Mouse (Mus musculus) right cerebral cortex, postnatal 14 days (tissue): ENCODE data around the gene Gabpb2.
"Not testable (repeated sequence)": the region's sequence is repeated elsewhere in the genome, so short reads cannot be mapped to it uniquely, and the experiment has no call there.

Experiments
- DNase-seq: peaks from one replicate; pipeline ENCODE4 v3.0.0; 2022

Gabpb2 gene

DNA sequence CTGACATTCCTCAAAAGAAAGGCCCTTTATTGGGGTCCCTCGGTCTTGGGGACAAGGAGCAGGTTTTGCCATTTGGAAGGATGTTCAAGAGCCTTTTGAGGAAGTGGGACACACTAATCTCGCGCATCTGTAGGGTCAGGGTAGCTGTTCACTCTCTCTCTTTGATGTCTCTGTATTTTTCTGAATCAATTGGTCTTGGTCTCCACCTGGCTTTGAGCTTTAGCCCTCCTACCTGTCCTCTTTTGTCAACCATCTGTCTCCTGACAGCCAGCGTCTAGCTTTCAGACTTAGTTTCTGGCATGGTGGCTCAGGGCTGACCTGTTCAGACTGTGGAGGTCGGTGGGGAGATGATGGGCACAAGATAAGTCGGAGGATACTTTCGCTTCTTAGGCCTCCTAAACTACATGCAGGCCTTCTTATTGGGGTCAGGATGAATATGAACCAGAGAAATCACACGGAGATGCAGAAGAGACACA is 58.2 kb downstream of the Gabpb2 start:
- no peak for DNase-seq

DNA sequence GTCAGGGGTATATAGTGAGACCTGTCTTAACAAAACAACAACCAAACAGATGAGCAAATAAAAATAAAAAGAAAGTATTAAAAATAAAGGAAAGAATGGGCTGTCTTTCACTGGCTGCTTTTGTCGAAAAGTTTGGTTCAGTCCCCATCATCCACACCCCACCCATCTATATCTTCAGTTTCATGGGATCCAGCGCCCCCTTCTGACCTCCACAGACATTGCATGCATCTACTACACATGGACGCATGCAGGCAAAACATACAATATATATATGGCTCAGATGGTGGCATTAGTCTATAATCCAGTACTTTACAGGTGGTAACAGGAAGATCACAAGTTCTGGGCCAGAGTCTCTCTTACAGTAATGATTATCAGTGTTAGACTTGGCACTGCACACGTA is 63.8 kb downstream of the Gabpb2 start:
- DNase-seq = no peak

DNA sequence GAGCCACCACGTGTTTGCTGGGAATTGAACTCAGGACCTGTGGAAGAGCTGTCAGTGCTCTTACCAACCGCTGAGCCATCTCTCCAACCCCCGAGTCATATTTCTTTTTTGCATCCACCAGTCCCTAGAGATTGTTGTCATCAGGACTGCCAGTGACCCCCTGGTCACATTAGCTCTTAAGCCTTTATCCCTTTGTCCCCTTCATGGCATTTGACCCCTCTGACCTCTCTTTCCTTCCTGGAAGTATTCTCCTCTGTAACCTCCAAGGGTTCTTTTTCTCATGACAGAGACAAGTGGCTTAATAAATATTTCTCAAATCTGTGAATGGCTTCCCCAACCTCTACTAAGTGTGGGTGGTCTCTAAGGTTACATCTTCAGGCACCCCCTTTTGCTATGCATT is 69.8 kb downstream of the Gabpb2 start:
- DNase-seq = no peak

DNA sequence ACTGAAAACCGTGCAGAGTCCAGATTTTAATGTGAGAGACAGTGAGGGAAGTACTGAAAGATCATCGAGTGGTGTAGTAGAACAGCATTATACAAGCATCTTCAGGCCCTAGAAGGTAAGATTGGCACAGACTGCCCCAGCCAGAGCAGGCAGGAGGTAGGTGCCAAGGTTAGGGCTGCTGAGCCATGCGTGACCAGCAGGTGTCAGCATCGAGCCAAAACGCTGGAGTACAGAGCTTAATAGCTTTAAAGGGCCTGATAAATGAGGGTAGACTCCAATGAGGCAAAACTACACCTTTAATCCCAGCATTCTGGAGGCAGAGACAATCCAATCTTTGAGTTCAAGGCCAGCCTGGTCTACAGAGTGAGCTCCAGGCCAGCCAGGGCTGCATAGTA is 75.1 kb downstream of the Gabpb2 start:
- DNase-seq = peak; percentile 76

DNA sequence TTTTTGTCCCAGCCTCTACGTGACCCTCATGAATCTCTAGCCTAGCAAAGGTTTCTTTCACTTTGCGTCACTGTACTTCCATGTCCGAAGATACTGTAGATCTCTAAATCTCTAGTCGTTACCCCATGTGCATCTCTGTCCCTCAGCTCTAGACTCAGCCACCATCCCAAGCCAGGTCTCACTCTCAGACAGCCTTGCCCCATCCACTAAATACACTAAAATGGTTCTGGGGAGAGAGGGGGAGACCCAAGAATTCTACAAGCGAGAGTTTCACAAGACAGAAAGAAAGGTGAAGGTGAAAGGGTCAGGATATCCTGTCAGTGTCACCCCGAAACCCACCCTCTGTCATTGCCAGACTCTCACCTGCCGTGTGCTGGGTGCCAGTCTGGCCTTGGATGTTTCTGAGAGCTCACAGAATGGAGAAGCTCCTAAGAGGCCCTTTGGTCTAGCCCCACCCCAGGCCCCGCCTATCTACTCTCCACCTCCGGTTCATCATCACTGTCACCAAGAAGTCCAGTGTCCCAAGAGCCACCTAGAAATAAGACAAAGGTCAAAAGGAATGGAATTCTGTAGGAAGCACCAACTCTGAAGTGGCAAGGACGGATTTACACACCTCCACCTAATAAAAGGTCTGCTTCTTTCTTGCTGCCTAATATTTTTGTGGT is 75.6 kb downstream of the Gabpb2 start, which contains the start of gene Tnfaip8l2:
Tnfaip8l2 (minus strand) TSS at position 409 of the 665 bp plus-strand sequence.
- no peak for DNase-seq

DNA sequence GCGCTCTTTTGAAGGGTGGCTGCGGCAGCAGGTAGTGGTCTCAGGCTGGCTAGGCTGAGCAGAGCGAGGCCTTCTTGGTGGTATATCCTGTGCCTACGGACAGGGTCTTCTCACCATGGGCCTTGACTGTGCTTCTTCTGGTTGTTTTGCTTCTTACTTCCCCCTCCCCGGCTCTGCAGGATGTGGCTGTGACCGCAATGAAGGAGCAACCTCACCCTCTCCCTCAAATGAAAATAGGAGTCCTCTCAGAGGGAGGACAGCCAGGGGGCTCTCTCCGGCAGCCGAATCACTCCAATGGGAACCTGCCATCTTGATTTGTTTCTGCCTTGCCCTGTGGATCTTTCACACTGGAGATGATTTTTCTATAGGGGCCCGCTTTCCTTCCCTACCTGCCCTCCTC is 76.2 kb downstream of the Gabpb2 start:
- no peak for DNase-seq

DNA sequence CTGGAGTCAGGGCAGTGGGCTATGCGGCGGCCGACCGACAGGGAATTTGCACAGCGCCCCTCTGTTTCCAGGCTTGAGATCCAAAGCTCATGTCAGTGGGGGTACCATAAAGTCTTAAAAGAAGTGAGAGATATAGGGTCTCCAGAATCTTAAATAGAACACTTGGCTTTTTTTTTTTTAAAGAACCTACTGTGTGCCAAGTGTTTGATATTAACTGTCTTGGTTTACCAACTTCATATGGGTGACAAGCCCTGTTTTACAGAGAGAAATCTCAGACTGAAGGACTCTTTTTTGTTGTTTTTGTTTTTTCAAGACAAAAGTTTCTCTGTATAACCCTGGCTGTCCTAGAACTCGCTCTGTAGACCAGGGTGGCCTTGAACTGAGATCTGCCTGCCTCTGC is 76.9 kb downstream of the Gabpb2 start:
- DNase-seq = no peak

DNA sequence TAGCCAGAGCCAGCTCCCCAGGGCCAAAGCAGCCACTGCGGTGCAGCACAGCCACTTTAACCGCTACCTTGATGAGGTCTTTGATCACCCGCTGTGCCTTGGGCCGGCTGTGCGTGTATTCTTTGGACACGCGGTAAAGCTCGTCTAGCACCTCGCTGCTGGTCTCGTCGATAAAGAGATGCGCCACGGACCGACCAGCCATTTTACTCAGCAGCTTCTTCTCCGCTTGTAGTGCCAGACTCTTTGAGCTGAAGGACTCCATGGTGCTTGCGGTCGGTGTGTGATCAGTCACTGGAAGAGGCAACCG is 77.5 kb downstream of the Gabpb2 start:
- no peak for DNase-seq

DNA sequence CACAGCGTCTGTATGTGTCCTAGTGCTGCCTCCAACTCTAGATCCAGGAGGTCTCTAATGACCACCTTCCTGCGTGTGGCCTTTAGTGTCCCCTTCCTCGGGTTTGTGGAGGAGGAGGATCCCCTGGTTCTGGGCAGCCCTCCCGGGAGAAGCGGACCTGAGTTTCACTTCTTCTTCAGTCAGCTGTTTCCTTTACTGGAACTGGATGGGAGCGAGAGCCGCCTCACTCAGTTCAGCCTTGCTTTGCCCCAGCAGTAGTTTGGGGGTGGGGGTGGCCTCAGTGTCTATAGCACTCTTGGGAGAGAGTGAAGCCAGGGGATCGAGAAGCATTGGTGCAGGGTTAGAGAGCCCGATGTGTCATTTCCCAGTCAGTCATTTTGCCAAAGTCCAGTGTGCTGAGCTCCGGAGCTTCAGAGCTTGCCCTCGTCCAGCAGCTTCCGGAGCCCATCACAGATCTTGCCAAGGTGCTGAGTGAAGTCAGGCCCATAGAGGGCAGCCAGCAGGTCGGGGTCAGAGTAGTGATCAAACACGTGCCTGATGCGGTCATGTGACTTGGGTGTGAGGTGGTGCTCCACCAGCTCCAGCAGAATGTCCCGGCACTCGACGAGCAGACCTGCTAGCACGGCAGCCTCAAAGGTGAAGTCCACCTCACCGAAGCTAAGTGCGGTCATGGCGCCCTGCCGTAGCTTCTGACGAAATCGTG is 78.0 kb downstream of the Gabpb2 start:
- no peak for DNase-seq

DNA sequence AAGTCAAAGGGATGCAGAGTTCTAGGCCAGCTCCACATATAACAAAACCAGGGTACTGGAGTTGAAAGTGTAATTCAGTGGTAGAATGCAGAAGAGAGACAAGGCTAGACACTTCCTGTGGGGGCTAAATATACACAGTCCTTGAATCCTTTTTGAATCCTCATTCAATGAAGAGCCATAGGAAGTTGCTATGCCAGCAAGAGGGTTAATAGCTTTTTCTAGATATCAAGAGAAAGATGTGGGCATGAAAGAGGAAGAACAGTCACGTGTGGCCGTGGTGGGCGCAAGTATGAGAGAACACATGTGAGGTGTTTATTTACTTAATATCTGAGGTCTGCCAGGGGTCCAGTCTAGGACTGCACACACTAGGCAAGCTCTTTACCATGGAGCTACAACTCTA is 81.4 kb downstream of the Gabpb2 start:
- no peak for DNase-seq

DNA sequence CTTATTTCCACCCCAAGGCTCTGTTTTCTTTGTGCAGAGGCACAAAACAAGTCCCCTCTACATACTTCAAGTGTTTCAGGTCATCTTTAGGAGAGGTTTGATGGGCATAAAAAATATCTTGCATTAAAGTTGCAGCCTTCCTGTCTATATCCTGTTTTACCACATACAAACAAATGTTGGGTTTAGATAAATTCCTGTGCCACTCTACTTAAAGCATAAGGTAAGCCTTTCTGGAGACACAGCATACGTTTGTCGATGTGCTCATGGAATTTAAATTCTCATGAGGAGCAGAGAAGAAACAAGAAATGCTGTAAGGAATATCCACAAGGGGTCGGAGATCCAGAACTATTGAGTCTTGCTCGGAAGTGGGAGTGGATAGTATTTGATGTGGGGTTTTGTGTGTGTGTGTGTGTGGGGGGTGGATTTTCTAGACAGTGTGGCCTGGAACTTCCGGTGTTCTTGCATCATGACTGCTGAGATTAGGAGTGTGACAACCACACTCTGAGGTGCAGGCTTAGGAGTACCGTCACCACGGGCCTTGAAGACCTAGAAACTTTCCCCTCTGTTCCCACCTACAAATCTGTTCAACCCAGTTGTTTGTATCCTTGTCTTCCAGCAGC is 82.2 kb downstream of the Gabpb2 start:
- DNase-seq = no peak

DNA sequence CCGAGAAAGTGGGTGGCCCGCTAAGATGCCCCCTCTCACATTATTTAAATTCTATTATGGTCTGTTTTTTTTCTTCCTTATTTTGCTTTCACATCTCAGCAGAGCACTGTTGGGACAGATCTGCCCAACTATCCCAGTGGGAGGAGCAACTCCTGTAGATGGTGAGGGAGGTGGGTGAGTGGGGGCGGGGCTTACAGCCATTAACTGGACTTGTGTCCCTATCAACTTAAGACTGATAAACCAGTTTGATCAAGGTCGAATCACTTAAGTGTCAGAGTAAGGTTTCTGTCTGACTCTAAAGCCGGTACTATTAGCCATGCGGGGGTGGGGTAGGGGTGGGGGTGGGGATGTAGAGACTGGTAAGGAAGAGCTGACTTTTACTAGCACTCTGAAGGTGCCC is 82.7 kb downstream of the Gabpb2 start:
- peak; percentile 46 for DNase-seq

DNA sequence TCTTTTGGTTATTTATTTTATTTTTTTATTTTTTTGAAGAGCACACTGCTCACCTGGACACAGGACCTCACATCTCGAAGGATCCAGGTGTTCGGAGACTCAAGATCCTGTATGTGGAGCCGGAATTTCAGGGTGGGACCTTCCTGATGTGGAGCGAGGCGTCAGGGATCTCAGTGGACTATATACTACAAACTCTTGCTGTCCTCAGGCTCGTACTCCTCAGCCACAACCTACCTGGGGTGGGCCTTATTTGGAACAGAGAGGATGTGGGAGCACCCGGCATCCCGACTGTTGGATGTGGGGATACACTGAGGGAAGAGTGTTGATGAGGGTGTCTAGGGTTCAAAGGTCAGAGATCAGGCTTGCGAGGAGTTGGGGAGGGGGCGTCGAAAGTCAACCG is 83.6 kb downstream of the Gabpb2 start:
- not testable (repeated sequence) for DNase-seq

DNA sequence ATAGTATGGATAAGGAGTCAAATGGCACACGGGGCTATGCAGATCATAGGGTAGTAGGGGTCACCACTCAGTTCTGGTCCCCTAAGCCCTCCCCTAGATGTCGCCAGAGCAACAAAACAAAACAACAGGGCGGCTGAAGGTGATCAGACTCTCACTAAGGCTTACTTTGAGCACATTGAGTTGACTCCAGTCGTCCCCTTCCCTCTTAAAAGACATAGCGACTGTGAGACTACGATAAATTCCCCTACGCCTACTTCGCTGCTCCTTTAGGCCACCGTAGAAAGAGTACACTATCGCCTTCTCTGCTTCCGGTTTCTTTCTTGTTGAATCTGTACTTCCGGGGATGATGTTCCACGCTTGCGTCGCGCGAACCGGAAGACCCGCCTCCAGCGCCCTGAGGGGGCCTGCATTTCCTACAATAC is 84.0 kb downstream of the Gabpb2 start, which contains the start of the genes Scnm1 and Lysmd1:
Scnm1 (minus strand) TSS at position 332 of the 422 bp plus-strand sequence.
Lysmd1 (plus strand) TSS at position 409 of the 422 bp plus-strand sequence.
- peak; percentile 81 for DNase-seq

DNA sequence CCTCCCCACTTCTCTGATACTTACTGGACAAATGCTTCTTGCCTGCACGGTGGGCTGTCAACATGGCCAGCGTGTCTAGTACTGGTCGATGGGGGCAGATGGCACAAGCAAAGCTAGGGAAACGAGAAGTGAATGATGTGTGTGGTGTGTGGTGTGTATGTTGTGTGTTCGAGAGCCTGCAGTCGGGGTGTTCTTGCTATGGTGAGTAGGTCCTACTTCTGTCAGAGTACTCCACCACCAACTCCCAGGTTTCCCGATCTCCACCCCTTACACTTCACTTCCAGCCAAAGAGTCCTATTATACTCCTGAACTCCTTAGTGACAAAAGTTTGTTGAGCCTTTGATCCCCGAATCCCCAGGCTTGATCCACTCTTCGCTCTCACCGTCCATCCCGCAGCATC is 84.5 kb downstream of the Gabpb2 start:
- no peak for DNase-seq

DNA sequence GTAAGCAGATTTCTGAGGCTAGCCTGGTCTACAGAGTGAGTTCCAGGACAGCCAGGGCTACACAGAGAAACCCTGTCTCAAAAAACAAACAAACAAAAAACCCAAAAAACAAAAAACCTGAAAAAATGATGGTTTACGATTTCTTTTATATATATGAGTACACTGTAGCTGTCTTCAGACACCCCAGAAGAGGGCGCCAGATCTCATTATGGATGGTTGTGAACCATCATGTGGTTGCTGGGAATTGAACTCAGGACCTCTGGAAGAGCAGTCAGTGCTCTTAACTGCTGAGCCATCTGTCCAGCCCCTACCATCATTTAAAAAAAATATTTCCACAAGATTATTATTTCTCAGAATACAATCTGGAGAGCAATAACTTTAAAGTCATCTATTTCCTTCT is 85.3 kb downstream of the Gabpb2 start:
- DNase-seq = not testable (repeated sequence)
